Mouse (Mus musculus) bone marrow, adult 2 months (tissue): ENCODE measurements at regions not wholly inside any gene's neighbourhood (a gene's known extent, or its start where the extent isn't known, plus 50 kb on each side); places are given as distances from the start of the nearest gene placed in this dataset.
"Not testable (repeated sequence)": the region's sequence is repeated elsewhere in the genome, so short reads cannot be mapped to it uniquely, and the experiment has no call there.

ENCODE experiments used
- CTCF ChIP-seq: fragments of 200-500 bp; IDR thresholded peaks from 2 replicates; pipeline ENCODE4 v1.5.1; 2011; ENCODE audit warnings: low read length, control low read depth; ENCODE audit not compliant: control insufficient read depth, insufficient read depth
- POLR2A ChIP-seq: fragments of 200-500 bp; IDR thresholded peaks from 2 replicates; pipeline ENCODE4 v1.6.1; 2011; ENCODE audit warnings: low read depth, mild to moderate bottlenecking, control low read depth, low read length, borderline replicate concordance; ENCODE audit not compliant: control insufficient read depth

GRCm38 (mm10) chr8:71813889-71814288 is 67.9 kb upstream of the Zfp709 start:
- not testable (repeated sequence) for TF ChIP-seq CTCF, POLR2A
